Mouse (Mus musculus) midbrain, embryonic 16.5 days (tissue): Measurements from ENCODE around the gene Ghrhr. TPM values are rescaled to one million over a fixed set of nuclear protein-coding genes. Genes with fewer than 3 reads are reported as not detected.

Experiments
- ATAC-seq: fragments of 200-750 bp; cut with Nextera tagmentation; 2 replicates; pipeline ENCODE4 v1.8.0; 2017; ENCODE audit warnings: moderate TSS enrichment
- H3K27ac ChIP-seq: fragments of 300-500 bp; sonication (generic); 2 replicates; pipeline ENCODE4 v1.5.1; 2014; ENCODE audit warnings: mild to moderate bottlenecking, low read length, mixed read lengths
- H3K27me3 ChIP-seq: fragments of 300-500 bp; sonication (generic); 2 replicates; pipeline ENCODE4 v1.6.1; 2014; ENCODE audit warnings: low read depth, low read length, mixed read lengths; ENCODE audit not compliant: control insufficient read depth, insufficient read depth
- H3K36me3 ChIP-seq: fragments of 300-500 bp; sonication (generic); 2 replicates; pipeline ENCODE4 v1.6.1; 2014; ENCODE audit warnings: mild to moderate bottlenecking, low read length, moderate library complexity, mixed read lengths; ENCODE audit not compliant: control insufficient read depth, insufficient read depth
- H3K4me1 ChIP-seq: fragments of 300-500 bp; sonication (generic); 2 replicates; pipeline ENCODE4 v1.6.1; 2014; ENCODE audit warnings: mild to moderate bottlenecking, low read length, mixed read lengths; ENCODE audit not compliant: control insufficient read depth, insufficient read depth
- H3K4me2 ChIP-seq: fragments of 300-500 bp; sonication (generic); 2 replicates; pipeline ENCODE4 v1.6.1; 2014; ENCODE audit warnings: mild to moderate bottlenecking, low read length, mixed read lengths
- H3K4me3 ChIP-seq: fragments of 300-500 bp; sonication (generic); 2 replicates; pipeline ENCODE4 v1.5.1; 2014; ENCODE audit warnings: low read depth, mild to moderate bottlenecking, low read length, moderate library complexity, mixed read lengths
- H3K9ac ChIP-seq: fragments of 300-500 bp; sonication (generic); 2 replicates; pipeline ENCODE4 v1.6.1; 2014; ENCODE audit warnings: low read depth, low read length, mixed read lengths
- H3K9me3 ChIP-seq: fragments of 300-500 bp; sonication (generic); replicated peaks from 2 replicates; pipeline ENCODE4 v1.6.1; 2014; ENCODE audit warnings: mild to moderate bottlenecking, low read length, mixed read lengths; ENCODE audit not compliant: control insufficient read depth, poor library complexity, severe bottlenecking
- WGBS: fragments of 180-500 bp; shearing (Covaris S2); extraction: QIAGEN DNeasy Blood & Tissue Kit; methylation state at CpG from one replicate; pipeline ENCODE4 v1.1.7; 2014; 5-methylcytosine and 5-hydroxymethylcytosine counted together
- polyA plus RNA-seq: library from polyadenylated mRNA; unstranded; fragments of >200 nt; fragmentation: Nextera tagmentation; extraction: Ambion mirVana; gene quantifications from 2 replicates; pipeline ENCODE4 v1.2.1, GENCODE M21; 2015

Ghrhr gene
- polyA plus RNA-seq, 1 experiment from 2014 or later = not detected

DNA sequence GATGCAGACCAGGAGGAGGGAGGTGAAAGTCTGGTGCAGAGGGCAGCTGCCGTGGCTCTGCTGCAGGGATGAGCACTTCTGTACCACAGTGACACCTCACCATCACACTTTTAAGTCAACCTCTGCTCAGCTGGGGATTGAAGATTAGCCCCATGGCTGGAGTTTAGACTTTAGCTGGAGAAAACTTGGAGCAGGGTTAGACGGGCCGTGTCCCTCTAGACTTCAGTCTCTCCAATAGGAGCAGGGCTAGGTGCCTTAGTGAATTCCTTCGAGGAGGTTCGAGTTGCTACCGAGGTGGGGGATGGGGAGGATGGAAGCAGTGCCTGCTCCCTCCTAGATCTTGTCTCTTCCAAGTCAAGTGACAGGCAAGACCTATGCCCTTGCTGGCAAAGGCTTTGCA lies 38.0 kb upstream of the Ghrhr start:
- Histone ChIP-seq H3K9ac (no peak overlapping the region), H3K27ac (no peak overlapping the region), H3K27me3 (no peaks in the 10 kb centered on the region), H3K4me3 (no peak overlapping the region), H3K4me2 (no peak overlapping the region), H3K36me3 (no peaks in the 10 kb centered on the region), H3K4me1 (peaks cover 7% of the 10 kb centered on the region; the same call in 1 of the 2 replicates), H3K9me3 (no peaks in the 10 kb centered on the region)
- no peak for ATAC-seq
- 53% methylated on average over 6 of the region's 6 CpGs for WGBS

DNA sequence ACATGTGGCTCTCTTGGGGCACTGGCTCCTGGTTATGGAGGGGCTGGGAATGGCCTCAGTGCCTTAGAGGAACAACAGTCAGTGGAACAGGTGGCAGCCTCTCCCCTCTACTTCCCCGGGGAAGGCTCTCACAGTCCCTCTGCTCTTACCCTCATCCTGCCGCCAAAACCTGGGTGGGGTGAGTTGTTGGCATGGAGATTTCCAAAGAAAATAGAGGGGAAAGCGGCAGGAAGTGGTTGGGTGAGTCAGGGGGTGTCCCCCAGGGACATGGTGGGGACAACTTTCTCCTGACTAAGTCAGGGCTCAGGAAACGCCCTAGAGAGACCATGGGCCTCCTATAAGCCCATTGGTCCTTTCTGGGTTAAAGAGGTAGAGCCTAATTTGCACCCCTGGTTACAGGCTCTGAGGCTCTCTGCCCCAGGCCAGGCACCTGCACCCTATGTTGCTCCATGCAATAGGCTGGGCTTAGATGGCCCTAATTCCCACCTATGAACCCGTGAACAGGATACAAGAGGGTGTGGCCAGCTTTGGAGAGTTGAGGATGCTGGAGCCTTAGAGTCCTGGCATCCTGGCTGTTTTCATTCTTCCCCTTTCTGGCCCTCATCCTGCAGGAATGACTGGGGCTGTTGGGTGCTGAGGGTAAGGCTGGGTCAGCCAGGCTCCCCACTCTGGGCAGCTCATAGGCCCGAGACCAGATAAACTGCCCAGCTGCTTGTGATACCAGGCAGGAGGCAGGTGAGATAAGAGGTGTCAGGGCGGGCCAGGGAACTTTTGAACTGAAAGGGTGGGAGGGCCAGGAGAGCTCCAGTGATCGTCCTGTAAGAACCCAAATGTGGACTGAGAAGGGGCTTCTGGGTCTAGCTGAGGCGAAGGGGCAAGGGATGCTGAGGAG lies 36.9 kb upstream of the Ghrhr start:
- Histone ChIP-seq H3K27ac (no peak overlapping the region), H3K9me3 (no peaks in the 10 kb centered on the region), H3K36me3 (no peaks in the 10 kb centered on the region), H3K27me3 (no peaks in the 10 kb centered on the region), H3K4me1 (peaks cover 7% of the 10 kb centered on the region; the same call in 1 of the 2 replicates), H3K9ac (no peak overlapping the region), H3K4me3 (no peak overlapping the region), H3K4me2 (no peak overlapping the region)
- ATAC-seq = no peak
- WGBS = 82% methylated on average over 9 of the region's 9 CpGs

GRCm38 (mm10) chr6:55341688-55342087 lies 34.4 kb upstream of the Ghrhr start:
- no peaks in the 10 kb centered on the region for H3K9me3 ChIP-seq
- 0 out of 2 replicates have a peak, but pooled peaks have one; percentile 16 for ATAC-seq
- WGBS = 18% methylated on average over 5 of the region's 5 CpGs
- H3K27me3 ChIP-seq = no peaks in the 10 kb centered on the region
- H3K4me2 ChIP-seq = no peak overlapping the region
- no peak overlapping the region for H3K27ac ChIP-seq
- peaks cover 4% of the 10 kb centered on the region; the same call in 1 of the 2 replicates for H3K4me1 ChIP-seq
- no peaks in the 10 kb centered on the region for H3K36me3 ChIP-seq
- H3K4me3 ChIP-seq = no peak overlapping the region
- H3K9ac ChIP-seq = no peak overlapping the region

DNA sequence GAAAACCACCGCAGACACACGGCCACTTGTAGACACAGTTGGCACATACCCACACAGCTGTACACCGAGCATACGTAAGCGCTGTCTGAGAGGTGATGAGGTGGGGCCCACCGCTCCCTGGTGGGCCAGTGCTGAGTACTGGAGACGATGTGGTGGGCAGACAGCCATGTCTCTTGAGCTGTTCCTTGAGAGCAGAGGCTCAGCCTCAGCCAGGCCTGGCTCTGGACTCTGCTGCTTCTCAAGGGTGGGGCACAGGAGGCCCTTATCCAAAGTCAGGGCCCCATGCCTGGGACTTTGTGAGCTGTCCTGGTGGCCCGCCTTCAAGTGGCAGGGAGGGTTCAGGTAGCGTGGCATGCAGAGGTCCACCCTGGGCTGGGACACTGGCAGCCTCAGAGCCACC lies 33.8 kb upstream of the Ghrhr start:
- peaks cover 4% of the 10 kb centered on the region; the same call in 1 of the 2 replicates for H3K4me1 ChIP-seq
- no peak overlapping the region for H3K4me2 ChIP-seq
- H3K27ac ChIP-seq = no peak overlapping the region
- ATAC-seq = peak; percentile 50; the same call in 1 of the 2 replicates
- H3K36me3 ChIP-seq = no peaks in the 10 kb centered on the region
- H3K9me3 ChIP-seq = no peaks in the 10 kb centered on the region
- H3K9ac ChIP-seq = no peak overlapping the region
- no peaks in the 10 kb centered on the region for H3K27me3 ChIP-seq
- H3K4me3 ChIP-seq = no peak overlapping the region
- WGBS = 74% methylated on average over 9 of the region's 9 CpGs

- no peak for ATAC-seq
- Histone ChIP-seq H3K36me3 (no peaks in the 10 kb centered on the region), H3K4me1 (peaks cover 4% of the 10 kb centered on the region; the same call in 1 of the 2 replicates), H3K4me2 (no peak overlapping the region), H3K4me3 (no peak overlapping the region), H3K27me3 (no peaks in the 10 kb centered on the region), H3K9me3 (no peaks in the 10 kb centered on the region), H3K27ac (no peak overlapping the region), H3K9ac (no peak overlapping the region)
- WGBS = 82% methylated on average over 10 of the region's 10 CpGs
These were observed 32.6 kb upstream of the Ghrhr start for GRCm38 (mm10) chr6:55343446-55343845.

- no peak overlapping the region for H3K4me3 ChIP-seq
- H3K27ac ChIP-seq = no peak overlapping the region
- H3K4me2 ChIP-seq = no peak overlapping the region
- no peaks in the 10 kb centered on the region for H3K36me3 ChIP-seq
- ATAC-seq = no peak
- no peaks in the 10 kb centered on the region for H3K9me3 ChIP-seq
- H3K4me1 ChIP-seq = peaks cover 4% of the 10 kb centered on the region; the same call in 1 of the 2 replicates
- H3K9ac ChIP-seq = no peak overlapping the region
- H3K27me3 ChIP-seq = no peaks in the 10 kb centered on the region
- 90% methylated on average over 9 of the region's 9 CpGs for WGBS
These were observed 31.6 kb upstream of the Ghrhr start for GRCm38 (mm10) chr6:55344291-55345016.

DNA sequence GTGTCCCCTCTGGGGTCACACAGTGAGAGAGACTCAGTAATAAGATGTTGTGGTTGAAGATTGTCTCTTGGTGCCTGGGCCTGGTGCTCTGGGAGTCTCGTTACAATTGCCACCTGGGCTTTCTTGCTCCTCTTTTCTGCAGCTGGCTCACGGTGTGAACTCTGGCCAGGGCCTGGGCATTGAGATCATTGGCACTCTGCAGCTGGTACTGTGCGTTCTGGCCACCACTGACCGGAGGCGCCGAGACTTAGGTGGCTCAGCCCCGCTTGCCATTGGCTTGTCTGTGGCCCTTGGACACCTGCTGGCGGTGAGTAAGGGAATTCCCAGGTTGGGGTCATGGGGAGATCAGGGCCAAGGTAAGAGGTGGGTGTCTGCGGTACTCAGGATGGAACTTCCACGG lies 30.8 kb upstream of the Ghrhr start:
- H3K27ac ChIP-seq = no peak overlapping the region
- no peak for ATAC-seq
- no peak overlapping the region for H3K4me3 ChIP-seq
- peaks cover 4% of the 10 kb centered on the region; the same call in 1 of the 2 replicates for H3K4me1 ChIP-seq
- H3K9ac ChIP-seq = no peak overlapping the region
- H3K27me3 ChIP-seq = no peaks in the 10 kb centered on the region
- 91% methylated on average over 10 of the region's 10 CpGs for WGBS
- no peaks in the 10 kb centered on the region for H3K36me3 ChIP-seq
- H3K9me3 ChIP-seq = no peaks in the 10 kb centered on the region
- no peak overlapping the region for H3K4me2 ChIP-seq

GRCm38 (mm10) chr6:55346491-55346890 lies 29.6 kb upstream of the Ghrhr start:
- WGBS = 90% methylated on average over 7 of the region's 7 CpGs
- Histone ChIP-seq H3K36me3 (no peaks in the 10 kb centered on the region), H3K4me3 (no peak overlapping the region), H3K27ac (no peak overlapping the region), H3K4me1 (peaks cover 2% of the 10 kb centered on the region; the same call in 1 of the 2 replicates), H3K9ac (no peak overlapping the region), H3K4me2 (no peak overlapping the region), H3K9me3 (no peaks in the 10 kb centered on the region), H3K27me3 (no peaks in the 10 kb centered on the region)
- ATAC-seq = no peak
